Mouse (Mus musculus): ENCODE measurements around the gene Dpp3.

DNA sequence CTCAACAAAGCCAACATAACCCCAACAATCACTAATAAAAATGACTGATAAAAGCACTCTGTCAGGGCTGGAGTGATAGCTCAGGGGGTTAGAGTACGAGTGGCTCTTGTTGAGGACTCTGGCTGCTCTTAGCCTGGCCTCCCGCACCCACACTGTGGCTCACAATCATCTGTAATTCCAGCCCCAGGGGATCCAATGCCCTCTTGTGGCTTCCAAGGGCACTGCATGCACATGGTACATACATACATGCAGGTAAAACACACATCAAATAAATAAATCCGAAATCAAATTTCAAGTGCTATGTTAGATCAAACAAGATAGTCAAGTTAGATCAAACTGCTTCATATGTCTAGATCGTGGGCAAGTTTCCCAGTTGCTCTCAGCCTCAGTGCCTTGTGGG is 20.0 kb downstream of the Dpp3 start:
- TF ChIP-seq CTCF (IDR thresholded peaks at IDR 0.05; ENCODE audit: low read depth, low read length) (peak; percentile 61), POLR2A (IDR thresholded peaks at IDR 0.05; ENCODE audit: insufficient read depth, low read length) (no peak)
